Mouse (Mus musculus) induced T-regulatory cell, adult 2 months (primary cell): ENCODE measurements at regions not wholly inside any gene's neighbourhood (a gene's known extent, or its start where the extent isn't known, plus 50 kb on each side); places are given as distances from the start of the nearest gene placed in this dataset.

ENCODE experiments used
- DNase-seq: peaks from one replicate; pipeline ENCODE4 v3.0.0-alpha.2; 2012; ENCODE audit warnings: low read depth

GRCm38 (mm10) chr13:57282816-57283215 lies 387.0 kb upstream of the Trpc7 start:
- no peak for DNase-seq

DNA sequence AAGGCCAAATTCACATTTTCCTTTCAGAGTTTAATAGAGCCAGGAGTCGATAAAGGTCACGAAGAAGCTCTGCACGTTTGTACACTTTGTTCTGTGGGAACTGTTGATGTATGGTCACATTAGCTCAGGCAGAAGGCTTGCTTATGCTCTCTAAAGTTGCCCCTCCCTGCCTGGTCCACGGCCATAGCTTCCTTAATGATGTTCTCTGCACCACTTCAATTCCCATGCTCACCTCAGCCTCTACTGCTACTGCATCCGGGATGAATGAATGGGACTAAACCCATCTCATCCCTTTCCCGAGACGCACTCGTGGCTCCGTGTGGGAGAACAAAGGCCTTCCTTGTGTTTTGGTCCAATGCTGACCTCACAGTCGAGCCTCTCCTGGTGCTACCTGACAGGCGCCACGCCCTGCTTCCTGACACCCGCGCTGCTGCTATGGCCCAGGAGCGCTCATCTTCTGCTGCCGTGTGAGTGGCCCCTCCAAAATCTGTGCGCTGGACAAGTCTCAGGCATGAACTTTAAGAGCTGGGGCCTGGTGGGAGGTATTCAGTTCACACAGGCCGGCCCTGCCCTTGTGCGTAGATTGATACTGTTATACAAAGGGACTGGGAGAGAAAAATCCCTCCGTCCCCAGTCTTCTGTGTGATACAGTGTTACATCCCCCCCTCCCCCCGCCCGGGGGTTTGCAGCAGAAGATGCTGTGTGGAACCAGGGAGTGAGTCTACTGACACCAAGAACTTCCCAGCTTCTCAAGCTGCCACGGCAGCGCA lies 386.3 kb upstream of the Trpc7 start:
- DNase-seq = no peak

GRCm38 (mm10) chr13:57281504-57281903 lies 385.7 kb upstream of the Trpc7 start:
- DNase-seq = peak; percentile 1

- DNase-seq = peak; percentile 9
Observed at GRCm38 (mm10) chr13:57278580-57278979, 382.8 kb upstream of the Trpc7 start.

GRCm38 (mm10) chr13:57277076-57277475 lies 381.3 kb upstream of the Trpc7 start:
- DNase-seq = no peak

- no peak for DNase-seq
Observed at GRCm38 (mm10) chr13:57275871-57276270, 380.1 kb upstream of the Trpc7 start.

DNA sequence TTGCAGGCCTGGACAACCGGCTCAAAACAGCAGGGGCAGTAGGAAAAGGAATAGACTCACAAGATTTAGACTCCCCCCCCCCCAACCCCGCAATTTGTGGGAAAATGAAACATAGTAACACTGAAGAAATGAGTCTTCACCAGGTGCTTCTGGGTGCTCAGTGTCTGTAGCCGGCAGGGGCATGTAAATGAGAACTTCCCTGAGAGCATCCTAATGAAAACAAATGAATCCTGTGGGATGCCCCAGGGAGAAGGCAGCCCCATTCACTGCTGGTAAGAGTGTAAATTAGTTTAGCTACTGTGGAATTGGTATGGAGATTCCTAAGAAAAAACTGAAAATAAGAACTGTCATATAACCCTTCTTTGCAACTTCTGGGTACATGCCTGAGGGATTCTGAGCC lies 377.8 kb upstream of the Trpc7 start:
- DNase-seq = no peak

DNA sequence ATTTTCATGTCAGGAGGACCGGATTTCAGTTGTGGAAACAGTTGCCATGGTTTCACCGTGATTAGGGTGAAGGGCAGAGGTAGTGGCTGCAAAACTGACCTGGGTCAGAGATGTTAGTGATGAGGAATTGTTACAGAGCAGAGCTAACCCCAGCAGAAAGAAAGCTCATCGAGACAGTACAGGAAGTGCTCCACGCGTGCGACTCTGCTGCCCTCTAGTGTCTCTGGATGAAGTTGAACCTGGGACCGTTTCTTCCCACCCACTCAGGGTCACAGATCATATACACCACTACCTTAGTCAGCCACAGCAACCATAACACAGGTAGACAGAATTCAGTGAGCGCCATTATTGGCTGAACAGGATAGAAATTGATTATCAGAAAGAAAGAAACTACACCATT lies 373.8 kb upstream of the Trpc7 start:
- peak; percentile 15 for DNase-seq

GRCm38 (mm10) chr13:57259920-57260319 lies 364.1 kb upstream of the Trpc7 start:
- DNase-seq = peak; percentile 23

- no peak for DNase-seq
Observed at GRCm38 (mm10) chr13:57259474-57259873, 363.7 kb upstream of the Trpc7 start.

DNA sequence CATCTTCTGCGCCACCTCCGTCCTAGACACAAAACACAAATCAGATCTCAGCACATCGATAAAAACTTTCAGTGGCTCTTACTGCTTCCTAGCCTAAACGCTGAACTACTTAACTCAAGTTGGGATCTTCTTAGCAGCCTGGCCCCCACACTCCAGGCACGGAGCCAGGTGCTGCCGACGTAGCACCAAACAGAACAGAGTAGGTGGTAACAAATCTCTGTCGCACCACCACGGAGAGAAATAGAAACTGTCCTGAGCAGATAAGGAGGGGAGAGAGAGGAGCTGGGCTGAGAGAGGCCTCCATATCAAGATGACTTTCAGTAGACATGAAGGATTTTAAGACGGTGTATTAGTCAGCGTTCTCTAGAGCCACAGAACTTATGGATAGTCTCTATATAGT lies 360.1 kb upstream of the Trpc7 start:
- DNase-seq = no peak

DNA sequence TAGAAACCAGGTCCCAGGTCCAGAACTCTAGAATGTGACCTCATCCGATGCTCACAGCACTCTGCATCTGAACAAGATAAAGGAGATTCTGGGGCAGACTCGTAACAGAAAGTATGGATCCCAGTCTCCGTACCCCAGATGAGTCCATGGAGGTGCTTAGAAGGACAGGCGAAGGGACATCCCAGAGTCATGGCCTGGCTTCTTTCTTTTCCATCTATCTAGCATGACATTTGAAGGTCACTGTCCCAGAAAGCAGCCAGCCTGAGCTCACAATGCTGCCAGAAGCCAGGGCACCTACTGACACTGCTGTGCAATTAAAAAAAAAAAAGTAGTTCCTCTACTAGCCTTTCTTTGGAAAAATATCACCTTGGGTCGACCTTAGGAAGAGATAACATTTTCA lies 354.1 kb upstream of the Trpc7 start:
- DNase-seq = no peak

DNA sequence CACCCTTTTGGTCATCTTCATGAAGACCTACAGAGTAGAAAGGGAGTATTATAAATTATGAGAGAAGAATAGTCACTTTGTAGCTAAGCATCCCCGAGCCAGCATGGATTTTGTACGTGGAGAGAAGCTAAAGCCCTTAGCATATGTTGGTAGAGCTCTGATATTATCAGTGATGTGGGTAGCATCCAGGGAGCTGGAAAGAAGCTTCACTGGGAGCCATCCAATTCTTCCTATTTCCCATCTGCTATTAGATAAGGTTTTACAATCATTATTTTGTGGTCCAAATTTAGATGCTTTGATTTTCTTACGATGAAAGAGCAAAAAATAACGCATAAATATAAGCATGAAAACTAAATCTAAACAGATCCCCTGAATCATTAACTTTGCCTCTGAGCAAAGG lies 353.6 kb upstream of the Trpc7 start:
- DNase-seq = no peak

DNA sequence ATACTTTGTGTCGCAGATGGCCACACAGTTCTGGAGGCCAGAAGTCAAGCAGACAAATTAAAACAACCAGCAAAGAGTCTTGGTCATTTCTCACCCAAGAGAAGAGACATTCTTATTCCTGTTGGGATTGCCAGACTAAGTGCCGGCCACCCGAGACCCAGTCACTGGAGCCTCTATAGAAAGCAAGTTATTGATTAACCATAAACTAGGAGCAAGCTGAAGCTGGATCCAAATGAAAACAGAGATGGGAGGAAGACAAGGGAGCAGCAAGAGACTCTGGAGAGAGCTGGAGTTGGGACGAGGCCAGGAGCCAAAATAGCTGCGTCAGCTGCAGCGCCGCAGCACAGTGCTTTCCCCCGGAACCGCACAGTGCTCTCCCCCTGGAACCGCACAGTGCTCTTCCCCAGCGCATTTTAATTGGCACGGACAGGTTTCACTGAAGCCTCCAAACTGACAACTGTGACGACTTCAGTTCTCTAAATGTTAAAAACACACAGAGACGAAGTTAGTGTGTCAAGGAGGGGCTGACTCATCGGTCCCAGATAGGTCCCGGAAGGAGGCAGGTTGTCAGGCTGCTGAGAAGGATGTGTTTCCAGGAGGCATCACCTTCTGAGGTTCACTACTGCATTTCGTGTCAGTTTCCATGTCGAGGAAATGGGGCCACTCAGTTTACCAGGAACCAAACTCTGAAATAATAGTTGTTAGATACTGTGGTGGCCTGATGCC lies 350.6 kb upstream of the Trpc7 start:
- no peak for DNase-seq

GRCm38 (mm10) chr13:57236917-57237316 lies 341.1 kb upstream of the Trpc7 start:
- DNase-seq = no peak

DNA sequence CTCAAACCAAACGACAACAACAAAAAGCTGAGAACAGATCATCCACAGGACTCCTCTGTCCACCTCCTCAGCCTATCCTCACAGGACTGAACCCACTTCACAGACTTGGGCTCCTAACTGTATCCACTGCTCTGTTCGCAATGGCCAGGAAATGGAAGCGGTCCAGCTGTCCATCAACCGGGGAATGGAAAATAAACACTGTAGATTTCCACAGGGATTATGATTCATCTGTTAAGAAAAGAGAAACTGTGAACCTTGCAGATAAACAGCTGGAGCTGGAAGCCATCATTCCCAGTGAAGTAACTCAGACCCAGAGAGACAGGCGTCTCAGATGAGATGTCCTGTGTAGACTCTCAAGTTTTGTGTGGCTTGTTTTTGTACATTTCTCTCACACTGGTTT lies 340.4 kb upstream of the Trpc7 start:
- DNase-seq = no peak

GRCm38 (mm10) chr13:57232906-57233305 lies 337.1 kb upstream of the Trpc7 start:
- no peak for DNase-seq

- no peak for DNase-seq
Observed at GRCm38 (mm10) chr13:57231666-57232065, 335.9 kb upstream of the Trpc7 start.

DNA sequence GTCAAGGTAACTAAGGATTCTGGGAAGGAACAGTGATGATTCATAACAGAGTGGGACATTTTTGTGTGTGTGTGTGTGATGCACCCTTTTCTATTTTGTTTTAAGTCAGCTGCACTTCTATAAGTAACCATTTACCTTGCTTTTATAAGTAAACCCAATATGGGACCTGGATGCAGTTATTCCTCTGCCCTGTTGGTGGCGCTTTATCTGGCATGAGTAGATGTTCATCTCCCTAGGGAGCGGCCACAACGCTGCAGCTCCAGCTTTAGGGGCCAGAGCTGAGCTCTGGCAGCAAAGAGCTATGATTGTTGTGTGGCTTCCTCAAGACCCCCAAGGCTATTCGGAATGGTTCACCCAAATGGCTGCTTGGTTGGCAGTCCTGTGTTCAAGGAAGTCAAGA lies 334.5 kb upstream of the Trpc7 start:
- no peak for DNase-seq

- no peak for DNase-seq
Observed at GRCm38 (mm10) chr13:57221092-57221491, 325.3 kb upstream of the Trpc7 start.

GRCm38 (mm10) chr13:57216161-57216560 lies 320.4 kb upstream of the Trpc7 start:
- no peak for DNase-seq

- DNase-seq = no peak
Observed at GRCm38 (mm10) chr13:57212251-57212650, 316.5 kb upstream of the Trpc7 start.

- no peak for DNase-seq
Observed at GRCm38 (mm10) chr13:57191195-57191594, 295.4 kb upstream of the Trpc7 start.

DNA sequence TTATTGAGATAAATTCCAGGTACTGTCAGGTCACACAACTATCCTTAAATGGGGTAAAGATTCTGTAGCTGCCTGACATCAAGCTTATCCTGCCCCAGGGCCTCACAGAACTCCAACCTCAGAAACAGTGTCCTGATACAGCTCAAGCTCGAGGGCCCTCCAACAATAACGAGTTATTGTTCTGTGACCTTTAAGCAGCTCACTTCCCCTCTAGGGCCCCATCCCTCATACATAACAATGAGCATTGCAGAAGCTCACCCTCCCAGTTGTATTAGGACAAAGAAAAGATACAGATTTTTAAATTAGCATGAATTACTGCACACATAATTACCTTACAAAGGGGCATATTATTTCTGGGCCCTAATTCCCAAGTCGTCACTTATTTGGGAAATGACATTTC lies 293.5 kb upstream of the Trpc7 start:
- DNase-seq = no peak
